Mouse (Mus musculus): ENCODE measurements around the gene Polr3g.
"Not testable (repeated sequence)": the region's sequence is repeated elsewhere in the genome, so short reads cannot be mapped to it uniquely, and the experiment has no call there.

Polr3g gene

GRCm38 (mm10) chr13:81689587-81689986, 21.2 kb downstream of the Polr3g start:
- no peak for DNase-seq (ENCODE audit: low spot score)

- no peak for DNase-seq (ENCODE audit: low spot score)
Observed at GRCm38 (mm10) chr13:81684884-81685283, 25.9 kb downstream of the Polr3g start.

- no peak for DNase-seq (ENCODE audit: low spot score)
Observed at GRCm38 (mm10) chr13:81684258-81684657, 26.6 kb downstream of the Polr3g start.

- DNase-seq (ENCODE audit: low spot score): no peak
Observed at GRCm38 (mm10) chr13:81683107-81683506, 27.7 kb downstream of the Polr3g start.

GRCm38 (mm10) chr13:81675333-81675732, 35.5 kb downstream of the Polr3g start:
- DNase-seq (ENCODE audit: low spot score): no peak

GRCm38 (mm10) chr13:81667713-81668112, 43.1 kb downstream of the Polr3g start:
- no peak for DNase-seq (ENCODE audit: low spot score)

- DNase-seq (ENCODE audit: low spot score): no peak
Observed at GRCm38 (mm10) chr13:81664331-81664698, 46.5 kb downstream of the Polr3g start.

GRCm38 (mm10) chr13:81663566-81664330, 47.1 kb downstream of the Polr3g start:
- no peak for DNase-seq (ENCODE audit: low spot score)

GRCm38 (mm10) chr13:81658053-81658752, 52.6 kb downstream of the Polr3g start:
- no peak for DNase-seq (ENCODE audit: low spot score)

GRCm38 (mm10) chr13:81657351-81658052, 53.3 kb downstream of the Polr3g start, which contains the start of gene Lysmd3:
Gene Lysmd3 (plus strand): TSS chr13:81657663.
- peak; percentile 94 for DNase-seq (ENCODE audit: low spot score)

- DNase-seq (ENCODE audit: low spot score): no peak
Observed at GRCm38 (mm10) chr13:81657008-81657350, 53.8 kb downstream of the Polr3g start.

- DNase-seq (ENCODE audit: low spot score): peak; percentile 54
Observed at GRCm38 (mm10) chr13:81656091-81656850, 54.5 kb downstream of the Polr3g start.

- not testable (repeated sequence) for DNase-seq (ENCODE audit: low spot score)
Observed at GRCm38 (mm10) chr13:81650382-81650781, 60.4 kb downstream of the Polr3g start.

- no peak for DNase-seq (ENCODE audit: low spot score)
Observed at GRCm38 (mm10) chr13:81646348-81646747, 64.5 kb downstream of the Polr3g start.

- DNase-seq (ENCODE audit: low spot score): no peak
Observed at GRCm38 (mm10) chr13:81644047-81644565, 66.7 kb downstream of the Polr3g start.

- DNase-seq (ENCODE audit: low spot score): no peak
Observed at GRCm38 (mm10) chr13:81642491-81643149, 68.2 kb downstream of the Polr3g start.

GRCm38 (mm10) chr13:81641289-81642045, 69.3 kb downstream of the Polr3g start:
- DNase-seq (ENCODE audit: low spot score): peak; percentile 70

- DNase-seq (ENCODE audit: low spot score): no peak
Observed at GRCm38 (mm10) chr13:81640881-81641280, 69.9 kb downstream of the Polr3g start.

GRCm38 (mm10) chr13:81639624-81640023, 71.2 kb downstream of the Polr3g start:
- DNase-seq (ENCODE audit: low spot score): no peak

- DNase-seq (ENCODE audit: low spot score): peak; percentile 81
Observed at GRCm38 (mm10) chr13:81632720-81633415, 77.9 kb downstream of the Polr3g start, which contains the start of gene Adgrv1. Gene Adgrv1 (minus strand): TSS chr13:81633154.

All from testis, postnatal 10 days (tissue).